Mouse (Mus musculus) testis, adult 2 months (tissue): ENCODE measurements around the gene Ssb. TPM values are rescaled to one million over a fixed set of nuclear protein-coding genes. Genes with fewer than 3 reads are reported as not detected.

Experiments used
- H3K27ac ChIP-seq: fragments of 200-500 bp; 2 replicates; pipeline ENCODE4 v1.5.1; 2012; ENCODE audit warnings: low read depth, low read length; ENCODE audit not compliant: control insufficient read depth, insufficient read depth
- H3K27me3 ChIP-seq: fragments of 200-500 bp; 2 replicates; pipeline ENCODE4 v1.6.1; 2012; ENCODE audit warnings: mild to moderate bottlenecking, low read length, moderate library complexity; ENCODE audit not compliant: control insufficient read depth, insufficient read depth
- H3K36me3 ChIP-seq: fragments of 200-500 bp; 2 replicates; pipeline ENCODE4 v1.6.1; 2012; ENCODE audit warnings: mild to moderate bottlenecking, low read length; ENCODE audit not compliant: control insufficient read depth, insufficient read depth
- H3K4me1 ChIP-seq: fragments of 200-500 bp; 2 replicates; pipeline ENCODE4 v1.6.1; 2012; ENCODE audit warnings: low read length; ENCODE audit not compliant: control insufficient read depth, insufficient read depth
- H3K4me3 ChIP-seq: fragments of 200-500 bp; 2 replicates; pipeline ENCODE4 v1.5.1; 2012; ENCODE audit warnings: low read depth, mild to moderate bottlenecking, low read length, moderate library complexity, mixed read lengths; ENCODE audit not compliant: control insufficient read depth
- CTCF ChIP-seq: fragments of 200-500 bp; IDR thresholded peaks from 2 replicates; pipeline ENCODE4 v1.5.1; 2012; ENCODE audit warnings: low read depth, mild to moderate bottlenecking, inconsistent platforms, low read length, moderate library complexity; ENCODE audit not compliant: control insufficient read depth, insufficient read depth, insufficient replicate concordance
- POLR2A ChIP-seq: fragments of 200-500 bp; IDR thresholded peaks from 2 replicates; pipeline ENCODE4 v1.6.1; 2012; ENCODE audit warnings: low read depth, mild to moderate bottlenecking, inconsistent platforms, low read length, moderate library complexity; ENCODE audit not compliant: control insufficient read depth
- polyA plus RNA-seq: library from polyadenylated mRNA; depleted of rRNA; stranded (reverse); fragments of >200 nt; gene quantifications from 2 replicates; pipeline ENCODE4 v1.2.3, GENCODE M21; 2012

Gene Ssb
- polyA plus RNA-seq, 1 experiment: 7.1 TPM

- no peaks in the 10 kb centered on the region for H3K4me1 ChIP-seq
- no peaks in the 10 kb centered on the region for H3K27me3 ChIP-seq
- H3K4me3 ChIP-seq: no peak overlapping the region
- H3K36me3 ChIP-seq: no peaks in the 10 kb centered on the region
- H3K27ac ChIP-seq: no peak overlapping the region
- TF ChIP-seq CTCF: no peak
These were observed 21.1 kb upstream of the Ssb start for GRCm38 (mm10) chr2:69840261-69840660.

GRCm38 (mm10) chr2:69849215-69849614, 12.1 kb upstream of the Ssb start:
- Histone ChIP-seq H3K4me3 (no peak overlapping the region), H3K27me3 (no peaks in the 10 kb centered on the region), H3K27ac (no peak overlapping the region), H3K4me1 (peaks cover 2% of the 10 kb centered on the region; the same call in 1 of the 2 replicates), H3K36me3 (no peaks in the 10 kb centered on the region)
- no peak for TF ChIP-seq POLR2A
- TF ChIP-seq CTCF: no peak

DNA sequence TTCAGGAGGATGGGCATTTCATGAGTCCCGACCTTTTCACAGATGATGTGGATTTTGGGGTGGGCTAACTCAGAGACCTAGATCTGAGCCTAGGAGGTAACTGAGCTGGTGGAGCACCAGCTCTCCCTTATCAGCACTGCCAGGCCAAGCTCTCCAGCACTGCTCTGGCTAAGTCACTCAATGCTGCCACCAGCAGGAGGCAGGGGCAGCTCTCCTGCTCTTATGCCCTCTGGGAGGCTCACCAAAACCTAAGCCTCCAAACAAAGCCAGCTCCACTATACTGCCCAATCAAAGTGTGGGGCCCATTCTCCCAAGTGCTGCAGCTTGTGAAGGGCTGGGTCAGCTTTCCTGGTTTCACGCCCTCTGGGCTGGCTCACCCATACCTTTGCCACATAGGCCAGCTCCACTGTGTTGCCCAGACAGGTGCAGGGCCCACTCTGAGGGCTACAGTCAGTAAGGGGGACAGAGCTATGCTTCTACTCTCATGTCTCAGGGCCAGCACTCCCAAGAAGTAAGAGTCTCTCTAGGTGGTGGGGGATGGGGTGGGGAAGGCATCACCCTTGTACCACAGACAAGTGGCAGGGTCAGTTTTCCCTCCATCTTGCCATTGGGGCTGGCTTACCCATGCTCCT, 9.8 kb upstream of the Ssb start:
- H3K4me3 ChIP-seq: no peak overlapping the region
- peaks cover 2% of the 10 kb centered on the region; the same call in 1 of the 2 replicates for H3K4me1 ChIP-seq
- no peaks in the 10 kb centered on the region for H3K36me3 ChIP-seq
- H3K27me3 ChIP-seq: no peaks in the 10 kb centered on the region
- H3K27ac ChIP-seq: no peak overlapping the region
- TF ChIP-seq CTCF: no peak
- no peak for TF ChIP-seq POLR2A

GRCm38 (mm10) chr2:69856392-69856791, 5.0 kb upstream of the Ssb start:
- Histone ChIP-seq H3K4me3 (no peak overlapping the region), H3K27ac (no peak overlapping the region), H3K36me3 (no peaks in the 10 kb centered on the region), H3K27me3 (no peaks in the 10 kb centered on the region), H3K4me1 (no peaks in the 10 kb centered on the region)
- no peak for TF ChIP-seq POLR2A
- no peak; the same call in 1 of the 2 replicates for TF ChIP-seq CTCF

- Histone ChIP-seq H3K27ac (no peak overlapping the region), H3K4me3 (no peak overlapping the region), H3K36me3 (no peaks in the 10 kb centered on the region), H3K4me1 (no peaks in the 10 kb centered on the region), H3K27me3 (no peaks in the 10 kb centered on the region)
- TF ChIP-seq POLR2A (no peak), CTCF (no peak)
These were observed 3.5 kb upstream of the Ssb start for GRCm38 (mm10) chr2:69857882-69858281.

DNA sequence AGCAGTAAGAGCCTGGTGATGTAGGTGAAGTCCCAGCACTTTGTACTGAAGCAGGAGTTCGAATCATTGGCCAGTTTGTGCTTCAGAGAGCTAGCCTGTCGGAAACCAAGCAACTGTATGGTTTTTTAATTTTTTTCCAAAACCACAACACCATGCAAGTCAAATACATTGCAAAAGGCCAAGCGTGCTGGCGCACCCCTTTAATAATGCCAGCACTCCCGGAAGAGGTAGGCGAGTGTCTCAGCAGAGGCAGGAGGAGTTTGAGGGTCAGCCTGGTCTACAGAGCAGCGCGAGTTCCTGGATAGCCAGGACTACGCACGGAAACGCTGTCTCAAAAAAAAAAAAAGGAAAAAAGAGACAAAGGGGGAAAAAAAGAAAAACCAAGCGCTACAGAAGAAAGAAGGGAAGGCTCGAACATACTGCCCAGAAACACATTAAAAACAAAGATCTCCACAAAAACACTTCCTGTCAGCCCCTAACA, 350 bp upstream of the Ssb start:
- TF ChIP-seq POLR2A: no peak
- TF ChIP-seq CTCF: no peak
- no peaks in the 10 kb centered on the region; the same call in 1 of the 2 replicates for H3K36me3 ChIP-seq
- H3K4me1 ChIP-seq: no peaks in the 10 kb centered on the region
- H3K27me3 ChIP-seq: no peaks in the 10 kb centered on the region
- peak overlapping the region; percentile 41 for H3K27ac ChIP-seq
- peak overlapping the region; percentile 100 for H3K4me3 ChIP-seq

DNA sequence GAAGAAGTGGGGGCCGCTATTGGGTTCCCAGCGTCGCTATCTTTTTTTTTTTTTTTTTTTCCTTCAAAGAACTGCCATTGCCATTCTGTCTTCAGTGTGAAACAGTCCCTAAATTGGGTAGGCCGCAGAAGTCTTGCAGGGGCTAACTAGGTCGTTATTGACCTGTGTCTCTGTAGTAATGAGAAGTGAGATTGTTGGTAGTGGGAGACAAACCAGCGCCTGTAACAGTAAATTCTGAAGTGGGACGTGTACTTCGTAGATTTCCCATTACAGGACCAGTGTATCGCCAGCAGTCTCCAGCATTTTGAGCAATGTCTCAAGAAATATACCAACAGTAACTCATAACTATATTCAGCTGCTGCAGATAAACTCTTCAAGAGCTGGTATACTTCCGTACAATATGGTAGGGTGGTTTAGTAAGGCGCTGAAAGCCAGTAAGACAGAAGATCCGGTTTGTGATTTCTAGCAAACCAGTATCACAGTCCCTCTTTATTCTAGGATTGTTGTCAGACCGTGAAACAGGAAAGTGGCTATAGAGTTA, 825 bp downstream of the Ssb start:
- H3K27me3 ChIP-seq: no peaks in the 10 kb centered on the region
- H3K4me3 ChIP-seq: peak overlapping the region; percentile 100
- H3K36me3 ChIP-seq: no peaks in the 10 kb centered on the region; the same call in 1 of the 2 replicates
- no peak for TF ChIP-seq POLR2A
- TF ChIP-seq CTCF: no peak
- H3K4me1 ChIP-seq: no peaks in the 10 kb centered on the region
- H3K27ac ChIP-seq: peak overlapping the region; percentile 98
